Mouse (Mus musculus): Measurements from ENCODE around the gene Enpp6. TPM values are rescaled to one million over a fixed set of nuclear protein-coding genes. Genes with fewer than 3 reads are reported as not detected.

The Enpp6 gene
- under 1 TPM; 0.46 to 0.96 TPM for polyA plus RNA-seq (2017; shearing (Covaris generic))

- ATAC-seq, result no peak
Measured at GRCm38 (mm10) chr8:46986386-46987140, at the start of gene Enpp6. Gene Enpp6 (plus strand): TSS chr8:46986887.

- no peak for ATAC-seq
Measured at GRCm38 (mm10) chr8:46938218-46938617, 48.5 kb upstream of the Enpp6 start.

GRCm38 (mm10) chr8:46941295-46941694, 45.4 kb upstream of the Enpp6 start:
- ATAC-seq, result peak; percentile 81

GRCm38 (mm10) chr8:46941731-46942650, 44.7 kb upstream of the Enpp6 start:
- no peak for ATAC-seq

GRCm38 (mm10) chr8:46942651-46943024, 44.0 kb upstream of the Enpp6 start:
- ATAC-seq, result no peak

- peak; percentile 41 for ATAC-seq
Measured at GRCm38 (mm10) chr8:46943337-46943736, 43.4 kb upstream of the Enpp6 start.

GRCm38 (mm10) chr8:46946181-46946580, 40.5 kb upstream of the Enpp6 start:
- no peak for ATAC-seq

GRCm38 (mm10) chr8:46948091-46948757, 38.5 kb upstream of the Enpp6 start:
- no peak for ATAC-seq

GRCm38 (mm10) chr8:46953472-46953871, 33.2 kb upstream of the Enpp6 start:
- peak; percentile 85 for ATAC-seq

- no peak for ATAC-seq
Measured at GRCm38 (mm10) chr8:46962630-46963427, 23.9 kb upstream of the Enpp6 start.

GRCm38 (mm10) chr8:46963619-46964145, 23.0 kb upstream of the Enpp6 start:
- no peak for ATAC-seq

GRCm38 (mm10) chr8:46965812-46966211, 20.9 kb upstream of the Enpp6 start:
- ATAC-seq, result no peak

GRCm38 (mm10) chr8:46968721-46969120, 18.0 kb upstream of the Enpp6 start:
- ATAC-seq, result no peak

- no peak for ATAC-seq
Measured at GRCm38 (mm10) chr8:46969386-46969785, 17.3 kb upstream of the Enpp6 start.

- no peak for ATAC-seq
Measured at GRCm38 (mm10) chr8:46977376-46977775, 9.3 kb upstream of the Enpp6 start.

- no peak for ATAC-seq
Measured at GRCm38 (mm10) chr8:46982166-46982565, 4.5 kb upstream of the Enpp6 start.

- no peak for ATAC-seq
Measured at GRCm38 (mm10) chr8:46982770-46983169, 3.9 kb upstream of the Enpp6 start.

GRCm38 (mm10) chr8:46984647-46985046, 2.0 kb upstream of the Enpp6 start:
- ATAC-seq, result no peak

GRCm38 (mm10) chr8:46988366-46988765, 1.7 kb downstream of the Enpp6 start:
- no peak for ATAC-seq

- ATAC-seq, result peak; percentile 37
Measured at GRCm38 (mm10) chr8:46991081-46991480, 4.4 kb downstream of the Enpp6 start.

GRCm38 (mm10) chr8:46992579-46992978, 5.9 kb downstream of the Enpp6 start:
- peak; percentile 74 for ATAC-seq
